Mouse (Mus musculus) heart, embryonic 13.5 days (tissue): ENCODE data around the gene Fut8. TPM values are rescaled to one million over a fixed set of nuclear protein-coding genes. Genes with fewer than 3 reads are reported as not detected.
"Not testable (repeated sequence)": the region's sequence is repeated elsewhere in the genome, so short reads cannot be mapped to it uniquely, and the experiment has no call there.

Experiments
- ATAC-seq: fragments of 200-750 bp; cut with Nextera tagmentation; 2 replicates; pipeline ENCODE4 v1.8.0; 2017; ENCODE audit warnings: moderate TSS enrichment; ENCODE audit not compliant: insufficient number of reproducible peaks, low FRiP score, low TSS enrichment; ENCODE audit errors: extremely low read depth
- H3K27ac ChIP-seq: fragments of 300-500 bp; sonication (generic); replicated peaks from 2 replicates; pipeline ENCODE4 v1.5.1; 2015; ENCODE audit warnings: moderate library complexity, mild to moderate bottlenecking, inconsistent platforms
- H3K27me3 ChIP-seq: fragments of 300-500 bp; sonication (generic); replicated peaks from 2 replicates; pipeline ENCODE4 v1.6.1; 2015; ENCODE audit warnings: mild to moderate bottlenecking, inconsistent platforms
- H3K36me3 ChIP-seq: fragments of 300-500 bp; sonication (generic); 2 replicates; pipeline ENCODE4 v1.6.1; 2015; ENCODE audit warnings: mild to moderate bottlenecking, inconsistent platforms
- H3K4me1 ChIP-seq: fragments of 300-500 bp; sonication (generic); 2 replicates; pipeline ENCODE4 v1.6.1; 2015; ENCODE audit warnings: inconsistent platforms
- H3K4me2 ChIP-seq: fragments of 300-500 bp; sonication (generic); 2 replicates; pipeline ENCODE4 v1.6.1; 2015; ENCODE audit warnings: inconsistent platforms, mild to moderate bottlenecking, moderate library complexity
- H3K4me3 ChIP-seq: fragments of 300-500 bp; sonication (generic); 2 replicates; pipeline ENCODE4 v1.5.1; 2015; ENCODE audit warnings: moderate library complexity, mild to moderate bottlenecking, inconsistent platforms
- H3K9ac ChIP-seq: fragments of 300-500 bp; sonication (generic); 2 replicates; pipeline ENCODE4 v1.6.1; 2015; ENCODE audit warnings: inconsistent platforms, mild to moderate bottlenecking, moderate library complexity
- H3K9me3 ChIP-seq: fragments of 300-500 bp; sonication (generic); 2 replicates; pipeline ENCODE4 v1.6.1; 2016; ENCODE audit warnings: inconsistent platforms
- WGBS: fragments of 180-500 bp; shearing (Covaris S2); methylation state at CpG from one replicate; pipeline ENCODE4 v1.1.7; 2015; ENCODE audit warnings: mixed read lengths; 5-methylcytosine and 5-hydroxymethylcytosine counted together
- polyA plus RNA-seq: library from polyadenylated mRNA; unstranded; fragments of >200 nt; fragmentation: Nextera tagmentation; extraction: Ambion mirVana; gene quantifications from 2 replicates; pipeline ENCODE4 v1.2.1, GENCODE M21; 2015

The Fut8 gene
- polyA plus RNA-seq, 1 experiment from 2014 or later = 13.5 TPM

GRCm38 (mm10) chr12:77502243-77502642 is 264.3 kb downstream of the Fut8 start:
- Histone ChIP-seq H3K9ac (no peak overlapping the region), H3K4me3 (no peak overlapping the region), H3K4me2 (no peak overlapping the region), H3K9me3 (no peaks in the 10 kb centered on the region), H3K27me3 (peaks cover 52% of the 10 kb centered on the region), H3K36me3 (no peaks in the 10 kb centered on the region), H3K4me1 (peaks cover 13% of the 10 kb centered on the region), H3K27ac (no peak overlapping the region)
- no peak for ATAC-seq
- WGBS = 65% methylated on average over 3 of the region's 3 CpGs

GRCm38 (mm10) chr12:77505431-77505830 is 267.5 kb downstream of the Fut8 start:
- ATAC-seq = no peak

GRCm38 (mm10) chr12:77507770-77508169 is 269.8 kb downstream of the Fut8 start:
- no peak for ATAC-seq
- WGBS = 80% methylated on average over 24 of the region's 24 CpGs
- Histone ChIP-seq H3K36me3 (no peaks in the 10 kb centered on the region), H3K27me3 (peaks cover 52% of the 10 kb centered on the region), H3K4me3 (no peak overlapping the region), H3K4me2 (no peak overlapping the region), H3K27ac (no peak overlapping the region), H3K9ac (no peak overlapping the region), H3K4me1 (no peaks in the 10 kb centered on the region), H3K9me3 (no peaks in the 10 kb centered on the region)

More at GRCm38 (mm10) chr12:77505431-77505830, 267.5 kb downstream of the Fut8 start:
- 89% methylated on average over 2 of the region's 2 CpGs for WGBS
- Histone ChIP-seq H3K36me3 (no peaks in the 10 kb centered on the region), H3K9me3 (no peaks in the 10 kb centered on the region), H3K27me3 (peaks cover 50% of the 10 kb centered on the region), H3K27ac (no peak overlapping the region), H3K9ac (no peak overlapping the region), H3K4me3 (no peak overlapping the region), H3K4me2 (no peak overlapping the region), H3K4me1 (peaks cover 13% of the 10 kb centered on the region)

- peaks cover 24% of the 10 kb centered on the region for H3K27me3 ChIP-seq
- no peak for ATAC-seq
- H3K4me3 ChIP-seq = no peak overlapping the region
- 84% methylated on average over 7 of the region's 7 CpGs for WGBS
- H3K27ac ChIP-seq = no peak overlapping the region
- H3K9ac ChIP-seq = no peak overlapping the region
- no peaks in the 10 kb centered on the region for H3K9me3 ChIP-seq
- no peaks in the 10 kb centered on the region for H3K36me3 ChIP-seq
- H3K4me2 ChIP-seq = no peak overlapping the region
- no peaks in the 10 kb centered on the region for H3K4me1 ChIP-seq
Measured at GRCm38 (mm10) chr12:77510758-77511157, 272.8 kb downstream of the Fut8 start.

- Histone ChIP-seq H3K27ac (no peak overlapping the region), H3K27me3 (peaks cover 20% of the 10 kb centered on the region), H3K36me3 (no peaks in the 10 kb centered on the region), H3K9ac (no peak overlapping the region), H3K4me3 (no peak overlapping the region), H3K4me1 (no peaks in the 10 kb centered on the region), H3K4me2 (no peak overlapping the region), H3K9me3 (no peaks in the 10 kb centered on the region)
- WGBS = 72% methylated on average over 9 of the region's 9 CpGs
- no peak for ATAC-seq
Measured at GRCm38 (mm10) chr12:77511206-77511605, 273.3 kb downstream of the Fut8 start.

- WGBS = 68% methylated on average over 3 of the region's 3 CpGs
Measured at GRCm38 (mm10) chr12:77511631-77512030, 273.7 kb downstream of the Fut8 start.

GRCm38 (mm10) chr12:77516805-77517204 is 278.9 kb downstream of the Fut8 start:
- Histone ChIP-seq H3K27ac (no peak overlapping the region), H3K9ac (no peak overlapping the region), H3K36me3 (no peaks in the 10 kb centered on the region), H3K4me3 (no peak overlapping the region), H3K4me1 (no peaks in the 10 kb centered on the region), H3K4me2 (no peak overlapping the region), H3K27me3 (peaks cover 3% of the 10 kb centered on the region; the same call in 1 of the 2 replicates), H3K9me3 (no peaks in the 10 kb centered on the region)
- no peak for ATAC-seq
- 83% methylated on average over 6 of the region's 6 CpGs for WGBS

More at GRCm38 (mm10) chr12:77511631-77512030, 273.7 kb downstream of the Fut8 start:
- Histone ChIP-seq H3K4me1 (no peaks in the 10 kb centered on the region), H3K36me3 (no peaks in the 10 kb centered on the region), H3K4me3 (no peak overlapping the region), H3K9me3 (no peaks in the 10 kb centered on the region), H3K4me2 (no peak overlapping the region), H3K27ac (no peak overlapping the region), H3K9ac (no peak overlapping the region), H3K27me3 (peaks cover 20% of the 10 kb centered on the region)
- ATAC-seq = no peak

- H3K4me3 ChIP-seq = no peak overlapping the region
- H3K27ac ChIP-seq = no peak overlapping the region
- no peak overlapping the region for H3K4me2 ChIP-seq
- ATAC-seq = no peak
- no peaks in the 10 kb centered on the region for H3K9me3 ChIP-seq
- no peaks in the 10 kb centered on the region for H3K36me3 ChIP-seq
- no peaks in the 10 kb centered on the region for H3K4me1 ChIP-seq
- H3K9ac ChIP-seq = no peak overlapping the region
- 83% methylated on average over 12 of the region's 12 CpGs for WGBS
- peaks cover 3% of the 10 kb centered on the region; the same call in 1 of the 2 replicates for H3K27me3 ChIP-seq
Measured at GRCm38 (mm10) chr12:77517691-77518090, 279.8 kb downstream of the Fut8 start.

GRCm38 (mm10) chr12:77519534-77520102 is 281.7 kb downstream of the Fut8 start:
- Histone ChIP-seq H3K4me3 (no peak overlapping the region), H3K36me3 (no peaks in the 10 kb centered on the region), H3K27ac (no peak overlapping the region), H3K4me2 (no peak overlapping the region), H3K9ac (no peak overlapping the region), H3K27me3 (peaks cover 3% of the 10 kb centered on the region; the same call in 1 of the 2 replicates), H3K4me1 (no peaks in the 10 kb centered on the region), H3K9me3 (no peaks in the 10 kb centered on the region)
- ATAC-seq = no peak
- WGBS = 65% methylated on average over 6 of the region's 6 CpGs

GRCm38 (mm10) chr12:77524014-77524413 is 286.1 kb downstream of the Fut8 start:
- not testable (repeated sequence) for H3K4me2 ChIP-seq, H3K9ac ChIP-seq, H3K27ac ChIP-seq, H3K9me3 ChIP-seq, H3K4me3 ChIP-seq, H3K36me3 ChIP-seq, ATAC-seq, H3K4me1 ChIP-seq, H3K27me3 ChIP-seq
- 60% methylated on average over 3 of the region's 4 CpGs for WGBS
